Mouse (Mus musculus) MEL (cell line): Measurements from ENCODE around the gene Dkc1. TPM values are rescaled to one million over a fixed set of nuclear protein-coding genes. Genes with fewer than 3 reads are reported as not detected.

ENCODE experiments used
- DNase-seq: peaks from one replicate; pipeline ENCODE4 v3.0.0; 2011; ENCODE audit warnings: low read depth, low spot score
- H3K27ac ChIP-seq: 2 replicates; pipeline ENCODE4 v1.5.1; 2012; ENCODE audit warnings: low read depth, mild to moderate bottlenecking, control low read depth, low read length, moderate library complexity; ENCODE audit not compliant: control insufficient read depth
- H3K27me3 ChIP-seq, 2 experiments: fragments of 150-350 bp in 1 of 2; sonication (generic) in 1 of 2; 2 replicates each; pipeline ENCODE4 v1.6.1; 2012; ENCODE audit warnings: low read length in 2 of 2, mild to moderate bottlenecking in 2 of 2, improper control_type of control experiment in 1 of 2, moderate library complexity in 1 of 2; ENCODE audit not compliant: insufficient read depth in 2 of 2, control insufficient read depth in 1 of 2
- H3K36me3 ChIP-seq, 2 experiments: 2 replicates each; pipeline ENCODE4 v1.6.1; 2012 to 2014; ENCODE audit warnings: low read length in 2 of 2, improper control_type of control experiment in 1 of 2, inconsistent platforms in 1 of 2, mild to moderate bottlenecking in 1 of 2; ENCODE audit not compliant: insufficient read depth in 2 of 2, control insufficient read depth in 1 of 2
- H3K4me1 ChIP-seq, 2 experiments: fragments of 150-350 bp in 1 of 2; sonication (generic) in 1 of 2; 2 replicates each; pipeline ENCODE4 v1.6.1; 2012; ENCODE audit warnings: low read length in 2 of 2, improper control_type of control experiment in 1 of 2, mild to moderate bottlenecking in 1 of 2; ENCODE audit not compliant: insufficient read depth in 2 of 2, control insufficient read depth in 1 of 2
- H3K4me3 ChIP-seq, 2 experiments: fragments of 150-350 bp in 1 of 2; sonication (generic) in 1 of 2; 2 replicates each; pipeline ENCODE4 v1.5.1; 2012; ENCODE audit warnings: low read depth in 2 of 2, low read length in 2 of 2, mild to moderate bottlenecking in 2 of 2, moderate library complexity in 2 of 2, control low read depth in 1 of 2, improper control_type of control experiment in 1 of 2; ENCODE audit not compliant: control insufficient read depth in 1 of 2, insufficient read depth in 1 of 2
- H3K79me2 ChIP-seq: 2 replicates; pipeline ENCODE4 v1.6.1; 2012; ENCODE audit warnings: mild to moderate bottlenecking, low read length, moderate library complexity; ENCODE audit not compliant: control insufficient read depth, poor library complexity, insufficient read depth
- H3K9ac ChIP-seq: 2 replicates; pipeline ENCODE4 v1.6.1; 2012; ENCODE audit warnings: low read depth, mild to moderate bottlenecking, control low read depth, low read length, moderate library complexity; ENCODE audit not compliant: control insufficient read depth, poor library complexity, severe bottlenecking
- H3K9me3 ChIP-seq: fragments of 150-350 bp; sonication (generic); replicated peaks from 2 replicates; pipeline ENCODE4 v1.6.1; 2012; ENCODE audit warnings: mild to moderate bottlenecking, low read length, improper control_type of control experiment, moderate library complexity; ENCODE audit not compliant: insufficient read depth
- BHLHE40 ChIP-seq: IDR thresholded peaks from 2 replicates; pipeline ENCODE4 v1.6.1; 2012; ENCODE audit warnings: low read depth, mild to moderate bottlenecking, inconsistent platforms, low read length, improper control_type of control experiment, borderline replicate concordance
- CHD1 ChIP-seq: IDR thresholded peaks from 2 replicates; pipeline ENCODE4 v1.6.1; 2012; ENCODE audit warnings: low read depth, mild to moderate bottlenecking, inconsistent platforms, low read length, improper control_type of control experiment
- CHD2 ChIP-seq: IDR thresholded peaks from 2 replicates; pipeline ENCODE4 v1.6.1; 2011; ENCODE audit warnings: low read length, improper control_type of control experiment
- CTCF ChIP-seq, 3 experiments: IDR thresholded peaks in 2 of 3; conservative IDR thresholded peaks in 1 of 3; 2 replicates each; pipeline ENCODE4 v1.5.1; 2011 to 2012; ENCODE audit warnings: low read length in 3 of 3, low read depth in 2 of 3, mild to moderate bottlenecking in 2 of 3, improper control_type of control experiment in 1 of 3, inconsistent platforms in 1 of 3, mixed read lengths in 1 of 3, moderate library complexity in 1 of 3; ENCODE audit not compliant: control insufficient read depth in 1 of 3, insufficient read depth in 1 of 3, poor library complexity in 1 of 3, severe bottlenecking in 1 of 3
- E2F4 ChIP-seq: IDR thresholded peaks from 2 replicates; pipeline ENCODE4 v1.6.1; 2011; ENCODE audit warnings: low read depth, low read length, improper control_type of control experiment, borderline replicate concordance
- EP300 ChIP-seq, 2 experiments: IDR thresholded peaks; 2 replicates each; pipeline ENCODE4 v1.6.1; 2011; ENCODE audit warnings: improper control_type of control experiment in 2 of 2, low read length in 2 of 2, low read depth in 1 of 2, mild to moderate bottlenecking in 1 of 2
- GATA1 ChIP-seq: IDR thresholded peaks from 2 replicates; pipeline ENCODE4 v1.6.1; 2011; ENCODE audit warnings: low read depth, low read length, improper control_type of control experiment
- HCFC1 ChIP-seq: IDR thresholded peaks from 2 replicates; pipeline ENCODE4 v1.6.1; 2012; ENCODE audit warnings: low read depth, mild to moderate bottlenecking, inconsistent platforms, low read length, improper control_type of control experiment, moderate library complexity
- MAX ChIP-seq: IDR thresholded peaks from 2 replicates; pipeline ENCODE4 v1.6.1; 2011; ENCODE audit warnings: low read length, improper control_type of control experiment
- MAZ ChIP-seq: IDR thresholded peaks from 2 replicates; pipeline ENCODE4 v1.6.1; 2012; ENCODE audit warnings: low read depth, mild to moderate bottlenecking, inconsistent platforms, low read length, improper control_type of control experiment
- MEF2A ChIP-seq: IDR thresholded peaks from 2 replicates; pipeline ENCODE4 v1.6.1; 2014; ENCODE audit warnings: low read depth, mild to moderate bottlenecking, inconsistent platforms, low read length, improper control_type of control experiment; ENCODE audit not compliant: poor library complexity, insufficient replicate concordance, severe bottlenecking; ENCODE audit errors: extremely low read depth
- MYB ChIP-seq: IDR thresholded peaks from 2 replicates; pipeline ENCODE4 v1.6.1; 2011; ENCODE audit warnings: mild to moderate bottlenecking, low read depth, low read length, improper control_type of control experiment
- MYC ChIP-seq: IDR thresholded peaks from 2 replicates; pipeline ENCODE4 v1.6.1; 2011; ENCODE audit warnings: low read depth, mild to moderate bottlenecking, low read length, improper control_type of control experiment, moderate library complexity
- NRF1 ChIP-seq: IDR thresholded peaks from 2 replicates; pipeline ENCODE4 v1.6.1; 2014; ENCODE audit warnings: low read depth, mild to moderate bottlenecking, inconsistent platforms, low read length, improper control_type of control experiment, moderate library complexity; ENCODE audit not compliant: poor library complexity, insufficient read depth, severe bottlenecking
- POLR2A ChIP-seq, 2 experiments: IDR thresholded peaks; 2 replicates each; pipeline ENCODE4 v1.6.1; 2011 to 2012; ENCODE audit warnings: low read length in 2 of 2, mild to moderate bottlenecking in 2 of 2, control low read depth in 1 of 2, improper control_type of control experiment in 1 of 2, low read depth in 1 of 2, moderate library complexity in 1 of 2; ENCODE audit not compliant: control insufficient read depth in 1 of 2, insufficient read depth in 1 of 2, poor library complexity in 1 of 2
- POLR2AphosphoS2 ChIP-seq: IDR thresholded peaks from 2 replicates; pipeline ENCODE4 v1.6.1; 2011; ENCODE audit warnings: low read length, improper control_type of control experiment
- RAD21 ChIP-seq: IDR thresholded peaks from 2 replicates; pipeline ENCODE4 v1.6.1; 2011; ENCODE audit warnings: mild to moderate bottlenecking, low read depth, low read length, improper control_type of control experiment
- SMC3 ChIP-seq: IDR thresholded peaks from 2 replicates; pipeline ENCODE4 v1.6.1; 2011; ENCODE audit warnings: low read depth, low read length, improper control_type of control experiment
- TAL1 ChIP-seq: IDR thresholded peaks from 2 replicates; pipeline ENCODE4 v1.6.1; 2012; ENCODE audit warnings: mild to moderate bottlenecking, inconsistent platforms, low read length, moderate library complexity, mixed read lengths
- UBTF ChIP-seq: IDR thresholded peaks from 2 replicates; pipeline ENCODE4 v1.6.1; 2012; ENCODE audit warnings: low read depth, mild to moderate bottlenecking, inconsistent platforms, low read length, improper control_type of control experiment, moderate library complexity, borderline replicate concordance; ENCODE audit not compliant: insufficient read depth
- USF2 ChIP-seq, 2 experiments: IDR thresholded peaks; 2 replicates each; pipeline ENCODE4 v1.6.1; 2011 to 2012; ENCODE audit warnings: improper control_type of control experiment in 2 of 2, low read length in 2 of 2, borderline replicate concordance in 1 of 2, inconsistent platforms in 1 of 2, low read depth in 1 of 2, mild to moderate bottlenecking in 1 of 2; ENCODE audit not compliant: insufficient read depth in 1 of 2
- ZC3H11A ChIP-seq: IDR thresholded peaks from 2 replicates; pipeline ENCODE4 v1.6.1; 2012; ENCODE audit warnings: low read depth, mild to moderate bottlenecking, inconsistent platforms, low read length, improper control_type of control experiment
- ZMIZ1 ChIP-seq: IDR thresholded peaks from 2 replicates; pipeline ENCODE4 v1.6.1; 2012; ENCODE audit warnings: low read depth, mild to moderate bottlenecking, inconsistent platforms, low read length, improper control_type of control experiment, moderate library complexity
- ZNF384 ChIP-seq: IDR thresholded peaks from 2 replicates; pipeline ENCODE4 v1.6.1; 2012; ENCODE audit warnings: low read depth, mild to moderate bottlenecking, inconsistent platforms, low read length, improper control_type of control experiment
- polyA plus RNA-seq, 2 experiments: library from polyadenylated mRNA; stranded (reverse) in 1 of 2; unstranded in 1 of 2; fragments of >175 nt in 1 of 2; fragments of >200 nt in 1 of 2; gene quantifications; 2 replicates each; pipeline versions ENCODE4 v1.2.1 to v1.2.4; 2012; ENCODE audit warnings: low replicate concordance in 2 of 2, low read depth in 1 of 2; ENCODE audit not compliant: insufficient read length in 2 of 2, insufficient read depth in 1 of 2, missing spikeins in 1 of 2
- total RNA-seq: library from RNA; depleted of rRNA; stranded (reverse); fragments of 300-350 nt; gene quantifications from 2 replicates; pipeline ENCODE4 v1.2.3, GENCODE M21; 2012

Dkc1 gene
- total and polyA plus RNA-seq, 3 experiments, result 223 to 394 (median 252) TPM

DNA sequence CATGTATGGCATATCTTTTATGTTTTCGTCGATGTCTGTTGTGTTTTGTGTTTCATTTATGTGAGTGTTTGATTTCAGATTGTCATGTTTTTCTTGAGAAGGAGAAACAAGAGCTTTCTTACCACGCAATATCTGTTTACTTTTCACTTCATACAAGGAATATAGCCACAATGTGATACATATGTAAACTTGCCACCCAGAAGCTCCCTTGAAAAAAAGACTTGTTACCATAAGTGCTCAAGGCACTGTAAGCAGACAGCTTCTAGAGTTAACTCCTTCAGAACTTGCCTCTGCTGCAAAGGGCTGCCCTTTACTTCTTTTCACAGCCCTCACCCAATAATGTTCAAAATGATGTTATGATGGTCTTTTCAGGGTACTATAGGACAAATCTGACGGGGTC, 52.8 kb downstream of the Dkc1 start:
- Histone ChIP-seq H3K4me3 (no peak overlapping the region), H3K9me3 (no peaks in the 10 kb centered on the region), H3K79me2 (no peaks in the 10 kb centered on the region), H3K4me1 (no peaks in the 10 kb centered on the region), H3K27ac (no peak overlapping the region), H3K27me3 (no peaks in the 10 kb centered on the region), H3K9ac (no peak overlapping the region), H3K36me3 (no peaks in the 10 kb centered on the region)
- DNase-seq, result no peak
- TF ChIP-seq NRF1, result no peak
- TF ChIP-seq CTCF (IDR thresholded peaks at IDR 0.05 in 2 of 3, conservative IDR thresholded peaks at IDR 0.05 in 1 of 3; ENCODE audit: control insufficient read depth in 1 of 3, insufficient read depth in 1 of 3, low read depth in 2 of 3, low read length in 3 of 3, poor library complexity in 1 of 3, severe bottlenecking in 1 of 3), result no peak
- no peak for TF ChIP-seq CHD1
- TF ChIP-seq POLR2AphosphoS2, result no peak
- no peak for TF ChIP-seq MAX
- TF ChIP-seq ZC3H11A, result no peak
- no peak for TF ChIP-seq BHLHE40
- no peak for TF ChIP-seq CHD2
- no peak for TF ChIP-seq E2F4
- TF ChIP-seq GATA1, result no peak
- TF ChIP-seq RAD21, result no peak
- TF ChIP-seq TAL1, result no peak
- TF ChIP-seq USF2 (IDR thresholded peaks at IDR 0.05; ENCODE audit: borderline replicate concordance in 1 of 2, insufficient read depth in 1 of 2, low read depth in 1 of 2, low read length in 2 of 2), result no peak
- TF ChIP-seq SMC3, result no peak

DNA sequence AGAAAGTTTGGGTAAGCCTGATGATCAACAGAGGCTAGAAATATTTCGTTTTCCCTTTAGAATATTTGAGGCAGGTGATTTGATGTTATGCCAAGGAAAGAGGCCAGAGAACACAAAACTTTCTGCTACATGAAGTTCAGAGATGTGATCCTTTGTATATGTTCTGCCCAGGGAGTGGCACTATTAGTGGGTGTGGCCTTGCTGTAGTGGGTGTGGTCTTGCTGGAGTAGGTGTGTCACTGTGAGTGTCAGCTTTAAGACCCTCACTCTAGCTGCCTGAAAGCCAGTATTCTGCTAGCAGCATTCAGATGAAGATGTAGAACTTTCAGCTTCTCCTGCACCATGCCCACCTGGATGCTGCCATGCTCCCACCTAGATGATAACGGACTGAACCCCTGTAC, 54.6 kb downstream of the Dkc1 start:
- H3K9ac ChIP-seq, result no peak overlapping the region
- H3K27me3 ChIP-seq, result no peaks in the 10 kb centered on the region
- no peaks in the 10 kb centered on the region for H3K79me2 ChIP-seq
- no peaks in the 10 kb centered on the region for H3K4me1 ChIP-seq
- no peak overlapping the region for H3K27ac ChIP-seq
- DNase-seq, result no peak
- H3K36me3 ChIP-seq, result no peaks in the 10 kb centered on the region
- no peak for TF ChIP-seq MEF2A
- no peak for TF ChIP-seq USF2 (IDR thresholded peaks at IDR 0.05; ENCODE audit: borderline replicate concordance in 1 of 2, insufficient read depth in 1 of 2, low read depth in 1 of 2, low read length in 2 of 2)
- no peak for TF ChIP-seq ZC3H11A
- no peak for TF ChIP-seq EP300 (IDR thresholded peaks at IDR 0.05; ENCODE audit: low read depth in 1 of 2, low read length in 2 of 2)
- no peak for TF ChIP-seq ZMIZ1
- TF ChIP-seq MYB, result no peak
- no peak for TF ChIP-seq POLR2A (IDR thresholded peaks at IDR 0.05; ENCODE audit: control insufficient read depth in 1 of 2, insufficient read depth in 1 of 2, low read depth in 1 of 2, low read length in 2 of 2, poor library complexity in 1 of 2)
- TF ChIP-seq UBTF, result no peak
- no peak for TF ChIP-seq MAZ
- no peak for TF ChIP-seq CHD2
- TF ChIP-seq SMC3, result no peak
- TF ChIP-seq MYC, result no peak
- TF ChIP-seq ZNF384, result no peak
- no peak for TF ChIP-seq HCFC1
- no peak for TF ChIP-seq TAL1
- H3K9me3 ChIP-seq, result no peaks in the 10 kb centered on the region
- H3K4me3 ChIP-seq, result no peak overlapping the region
